Mouse (Mus musculus) heart, postnatal 0 days (tissue): ENCODE results near the gene Syt6. TPM values are rescaled to one million over a fixed set of nuclear protein-coding genes. Genes with fewer than 3 reads are reported as not detected.

Experiments
- ATAC-seq: fragments of 200-750 bp; cut with Nextera tagmentation; 2 replicates; pipeline ENCODE4 v1.8.0; 2017; ENCODE audit warnings: low read depth, moderate number of reproducible peaks, moderate library complexity; ENCODE audit not compliant: insufficient read depth
- DNase-seq: peaks from one replicate; pipeline ENCODE4 v3.0.0-alpha.2; 2016; ENCODE audit warnings: low spot score
- H3K27ac ChIP-seq: fragments of 300-500 bp; sonication (generic); 2 replicates; pipeline ENCODE4 v1.5.1; 2014; ENCODE audit warnings: low read depth, mild to moderate bottlenecking
- H3K27me3 ChIP-seq: fragments of 300-500 bp; sonication (generic); 2 replicates; pipeline ENCODE4 v1.6.1; 2014; ENCODE audit warnings: low read length, mixed read lengths; ENCODE audit not compliant: control insufficient read depth, insufficient read depth
- H3K36me3 ChIP-seq: fragments of 300-500 bp; sonication (generic); replicated peaks from 2 replicates; pipeline ENCODE4 v1.6.1; 2014; ENCODE audit warnings: low read length, mixed read lengths; ENCODE audit not compliant: control insufficient read depth, insufficient read depth
- H3K4me1 ChIP-seq: fragments of 300-500 bp; sonication (generic); 2 replicates; pipeline ENCODE4 v1.6.1; 2014; ENCODE audit warnings: antibody characterized with exemption; ENCODE audit not compliant: control insufficient read depth, insufficient read depth
- H3K4me2 ChIP-seq: fragments of 300-500 bp; sonication (generic); 2 replicates; pipeline ENCODE4 v1.6.1; 2014; ENCODE audit warnings: low read depth, mild to moderate bottlenecking, low read length, moderate library complexity
- H3K4me3 ChIP-seq: fragments of 300-500 bp; sonication (generic); 2 replicates; pipeline ENCODE4 v1.5.1; 2014; ENCODE audit warnings: low read depth, low read length
- H3K9ac ChIP-seq: fragments of 300-500 bp; sonication (generic); replicated peaks from 2 replicates; pipeline ENCODE4 v1.6.1; 2014; ENCODE audit warnings: low read depth, low read length, mixed read lengths
- H3K9me3 ChIP-seq: fragments of 300-500 bp; sonication (generic); replicated peaks from 2 replicates; pipeline ENCODE4 v1.6.1; 2016; ENCODE audit warnings: low read length; ENCODE audit not compliant: control insufficient read depth
- CTCF ChIP-seq: IDR thresholded peaks from 2 replicates; pipeline ENCODE4 v1.5.1; 2016; ENCODE audit warnings: antibody characterized with exemption, control low read depth, low read depth
- EP300 ChIP-seq: IDR thresholded peaks from 2 replicates; pipeline ENCODE4 v1.6.1; 2016; ENCODE audit warnings: antibody characterized with exemption, low read depth
- WGBS: fragments of 180-500 bp; shearing (Covaris S2); extraction: QIAGEN DNeasy Blood & Tissue Kit; methylation state at CpG from one replicate; pipeline ENCODE4 v1.1.7; 2014; 5-methylcytosine and 5-hydroxymethylcytosine counted together
- polyA plus RNA-seq: library from polyadenylated mRNA; unstranded; fragments of >200 nt; fragmentation: Nextera tagmentation; extraction: Ambion mirVana; gene quantifications from 2 replicates; pipeline ENCODE4 v1.2.1, GENCODE M21; 2015
- total RNA-seq: library from RNA; depleted of rRNA; stranded (reverse); fragments of >200 nt; gene quantifications from 2 replicates; pipeline ENCODE4 v1.2.3, GENCODE M21; 2014; ENCODE audit warnings: low replicate concordance

Syt6 gene
- total and polyA plus RNA-seq, 2 experiments from 2014 or later: not detected

- peaks cover 7% of the 10 kb centered on the region; the same call in 1 of the 2 replicates for H3K4me1 ChIP-seq
- peaks cover 67% of the 10 kb centered on the region for H3K27me3 ChIP-seq
- H3K36me3 ChIP-seq: no peaks in the 10 kb centered on the region
- H3K4me2 ChIP-seq: no peak overlapping the region
- TF ChIP-seq EP300: no peak
- TF ChIP-seq CTCF: no peak
- no peaks in the 10 kb centered on the region for H3K9me3 ChIP-seq
- DNase-seq (no peak), ATAC-seq (no peak)
- 2% methylated on average over 20 of the region's 20 CpGs for WGBS
- H3K4me3 ChIP-seq: no peak overlapping the region
- H3K27ac ChIP-seq: no peak overlapping the region
- no peak overlapping the region for H3K9ac ChIP-seq
Observed at GRCm38 (mm10) chr3:103573106-103573790, 1.8 kb upstream of the Syt6 start.

DNA sequence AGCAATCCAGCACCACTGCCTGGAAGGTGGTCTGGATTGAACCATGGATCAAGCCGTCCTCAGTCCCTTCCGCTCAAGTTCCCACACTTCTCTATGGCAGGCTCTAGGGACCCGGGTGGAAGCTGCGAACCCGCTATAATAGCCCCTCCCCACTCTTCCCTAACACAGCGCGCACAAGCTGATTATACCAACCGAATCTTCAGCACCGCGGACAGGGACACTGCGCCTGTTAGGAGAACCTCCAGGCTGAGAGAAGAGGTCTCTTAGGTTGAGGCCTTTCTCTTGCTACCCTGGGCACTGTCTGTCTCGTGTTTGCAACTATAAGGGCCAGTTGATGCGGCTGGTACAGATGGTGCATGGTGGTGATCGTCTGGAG lies 1.3 kb upstream of the Syt6 start:
- H3K36me3 ChIP-seq: no peaks in the 10 kb centered on the region
- DNase-seq (peak; percentile 69), ATAC-seq (peak; percentile 51; the same call in 1 of the 2 replicates)
- H3K27me3 ChIP-seq: peaks cover 72% of the 10 kb centered on the region
- no peaks in the 10 kb centered on the region for H3K9me3 ChIP-seq
- H3K9ac ChIP-seq: no peak overlapping the region
- H3K4me2 ChIP-seq: no peak overlapping the region
- TF ChIP-seq CTCF (no peak), EP300 (no peak)
- H3K27ac ChIP-seq: no peak overlapping the region
- H3K4me1 ChIP-seq: peaks cover 7% of the 10 kb centered on the region; the same call in 1 of the 2 replicates
- WGBS: under 1% methylated on average over 14 of the region's 14 CpGs
- no peak overlapping the region for H3K4me3 ChIP-seq

- no peak for TF ChIP-seq EP300
- TF ChIP-seq CTCF: no peak
- Histone ChIP-seq H3K4me3 (peak overlapping the region; percentile 49; the same call in 1 of the 2 replicates), H3K27ac (no peak overlapping the region), H3K9me3 (no peaks in the 10 kb centered on the region), H3K4me2 (no peak overlapping the region), H3K36me3 (no peaks in the 10 kb centered on the region), H3K4me1 (peaks cover 7% of the 10 kb centered on the region; the same call in 1 of the 2 replicates), H3K9ac (no peak overlapping the region), H3K27me3 (peaks cover 74% of the 10 kb centered on the region)
- WGBS: 12% methylated on average over 22 of the region's 22 CpGs
- ATAC-seq: no peak
- DNase-seq: no peak
Observed at GRCm38 (mm10) chr3:103574566-103575155, 370 bp upstream of the Syt6 start.

- no peak for ATAC-seq
- 1% methylated on average over 60 of the region's 69 CpGs for WGBS
- peak overlapping the region; percentile 68 for H3K4me2 ChIP-seq
- no peak for DNase-seq
- H3K27ac ChIP-seq: no peak overlapping the region
- H3K4me1 ChIP-seq: peaks cover 7% of the 10 kb centered on the region; the same call in 1 of the 2 replicates
- H3K27me3 ChIP-seq: peaks cover 74% of the 10 kb centered on the region
- TF ChIP-seq EP300: no peak
- no peak for TF ChIP-seq CTCF
- H3K36me3 ChIP-seq: no peaks in the 10 kb centered on the region
- H3K4me3 ChIP-seq: peak overlapping the region; percentile 49
- H3K9ac ChIP-seq: no peak overlapping the region
- H3K9me3 ChIP-seq: no peaks in the 10 kb centered on the region
Observed at GRCm38 (mm10) chr3:103575893-103576641, 1.0 kb downstream of the Syt6 start.

GRCm38 (mm10) chr3:103587136-103587535 lies 12.1 kb downstream of the Syt6 start:
- Histone ChIP-seq H3K4me1 (no peaks in the 10 kb centered on the region), H3K9ac (no peak overlapping the region), H3K27me3 (peaks cover 3% of the 10 kb centered on the region; the same call in 1 of the 2 replicates), H3K4me3 (no peak overlapping the region), H3K4me2 (no peak overlapping the region), H3K27ac (no peak overlapping the region), H3K9me3 (no peaks in the 10 kb centered on the region), H3K36me3 (no peaks in the 10 kb centered on the region)
- DNase-seq: no peak
- no peak for ATAC-seq
- TF ChIP-seq CTCF: no peak
- TF ChIP-seq EP300: no peak
- 92% methylated on average over 17 of the region's 17 CpGs for WGBS
